Mouse (Mus musculus): ENCODE results near the gene Sec61a2. TPM values are rescaled to one million over a fixed set of nuclear protein-coding genes. Genes with fewer than 3 reads are reported as not detected.

Gene Sec61a2
- polyA plus RNA-seq (2012; rRNA removed): 119 and 123 TPM in 2 replicates

DNA sequence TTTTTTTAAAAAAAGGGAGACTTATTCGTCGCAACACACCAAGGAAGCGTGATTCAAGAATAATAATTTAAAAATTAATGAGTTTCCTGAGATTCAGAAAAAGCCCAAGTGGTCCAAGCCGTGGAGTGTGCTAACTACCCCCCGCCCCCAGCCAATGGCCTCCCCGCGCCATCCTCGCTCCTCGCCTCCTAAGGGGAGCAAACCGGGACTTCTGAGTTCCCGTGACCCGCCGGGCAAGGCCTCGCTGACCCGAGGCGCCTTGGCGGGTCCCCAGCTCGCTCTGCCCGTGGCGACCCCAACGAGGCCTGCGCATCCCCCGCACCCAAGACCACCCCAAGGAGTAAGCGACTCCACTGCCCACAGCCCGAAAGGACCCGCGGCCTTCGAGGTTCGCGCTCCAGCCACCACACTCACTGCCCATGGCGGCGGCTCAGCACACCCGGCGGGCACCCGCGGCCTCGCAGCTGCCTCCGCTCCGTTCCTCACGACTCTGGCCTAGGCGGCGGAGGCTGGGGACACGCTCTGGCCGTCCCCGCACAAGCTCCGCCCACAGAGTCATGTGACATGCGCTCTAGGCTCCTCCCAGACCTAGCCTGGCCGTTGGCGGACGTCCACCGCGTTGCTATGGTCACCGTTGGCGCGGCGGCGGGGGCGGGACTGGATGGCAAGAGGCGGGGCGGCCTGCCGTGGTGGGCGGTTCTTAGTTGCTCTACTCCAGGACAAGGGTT, at the start of gene Sec61a2:
Sec61a2 (minus strand) TSS at position 590 of the 728 bp plus-strand sequence.
- peak; percentile 98 to 100 for DNase-seq
- Histone ChIP-seq H3K27ac (ENCODE audit: insufficient read depth, low read length) (peak within 1 kb of the TSS; percentile 27; the same call in 1 of the 2 replicates), H3K4me1 (ENCODE audit: control insufficient read depth, insufficient read depth, low read length) (peaks cover 5% of the 10 kb centered on the region; the same call in 1 of the 2 replicates), H3K27me3 (ENCODE audit: control insufficient read depth, insufficient read depth, low read length) (no peaks in the 10 kb centered on the region), H3K4me3 (replicated peaks; ENCODE audit: insufficient read depth, low read depth, low read length) (peak within 1 kb of the TSS; percentile 76)
- under 1% methylated on average over 62 of the region's 62 CpGs for WGBS
- peak; percentile 91 for TF ChIP-seq POLR2A (IDR thresholded peaks at IDR 0.05; ENCODE audit: borderline replicate concordance, insufficient read depth, low read length)
- TF ChIP-seq CTCF (IDR thresholded peaks at IDR 0.05; ENCODE audit: borderline replicate concordance, insufficient read depth, low read depth, low read length): no peak

GRCm38 (mm10) chr2:5943071-5943470, 47.8 kb upstream of the Sec61a2 start:
- 62% methylated on average over 4 of the region's 4 CpGs for WGBS
- Histone ChIP-seq H3K27me3 (ENCODE audit: control insufficient read depth, insufficient read depth, low read length) (no peaks in the 10 kb centered on the region), H3K4me1 (ENCODE audit: control insufficient read depth, insufficient read depth, low read length) (no peaks in the 10 kb centered on the region; the same call in 1 of the 2 replicates), H3K27ac (ENCODE audit: insufficient read depth, low read length) (no peak overlapping the region), H3K4me3 (replicated peaks; ENCODE audit: insufficient read depth, low read depth, low read length) (peak overlapping the region; percentile 60)
- no peak for DNase-seq
- TF ChIP-seq CTCF (IDR thresholded peaks at IDR 0.05; ENCODE audit: borderline replicate concordance, insufficient read depth, low read depth, low read length): no peak

- peak; percentile 64 to 65 for DNase-seq
- Histone ChIP-seq H3K4me3 (replicated peaks; ENCODE audit: insufficient read depth, low read depth, low read length) (peak within 1 kb of the TSS; percentile 60), H3K27me3 (ENCODE audit: control insufficient read depth, insufficient read depth, low read length) (no peaks in the 10 kb centered on the region), H3K4me1 (ENCODE audit: control insufficient read depth, insufficient read depth, low read length) (no peaks in the 10 kb centered on the region; the same call in 1 of the 2 replicates), H3K27ac (ENCODE audit: insufficient read depth, low read length) (no peak within 1 kb of the TSS)
- TF ChIP-seq CTCF (IDR thresholded peaks at IDR 0.05; ENCODE audit: borderline replicate concordance, insufficient read depth, low read depth, low read length): no peak
- 2% methylated on average over 36 of the region's 36 CpGs for WGBS
These were observed 47.3 kb upstream of the Sec61a2 start, which contains the start of gene Dhtkd1 for GRCm38 (mm10) chr2:5942416-5943032. TSS of gene Dhtkd1 (minus strand) at chr2:5942792.

DNA sequence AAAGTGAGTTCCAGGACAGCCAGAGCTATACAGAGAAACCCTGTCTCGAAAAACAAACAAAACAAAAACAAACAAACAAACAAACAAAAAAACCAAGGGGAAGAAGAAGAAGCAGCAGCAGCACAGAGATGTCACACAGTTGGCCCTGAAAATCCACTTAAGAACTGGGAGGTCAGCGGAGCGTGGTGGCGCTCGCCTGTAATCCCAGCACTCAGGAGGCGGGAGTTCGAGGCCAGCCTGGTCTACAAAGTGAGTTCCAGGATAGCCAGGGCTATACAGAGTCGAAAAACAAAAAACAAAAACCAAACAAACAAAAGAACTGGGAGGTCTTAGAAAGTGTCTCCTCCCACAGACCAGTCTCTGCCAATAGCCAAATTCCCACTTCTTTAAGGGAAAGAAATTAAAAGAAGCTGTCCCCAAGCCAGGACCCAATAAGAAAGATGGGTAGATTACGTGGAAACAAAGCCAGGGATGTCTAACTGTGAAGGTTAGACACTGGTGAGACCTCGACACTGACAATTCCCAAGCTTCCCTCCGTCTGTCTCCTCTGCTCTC, 46.7 kb upstream of the Sec61a2 start:
- Histone ChIP-seq H3K4me3 (replicated peaks; ENCODE audit: insufficient read depth, low read depth, low read length) (peak overlapping the region; percentile 60), H3K27me3 (ENCODE audit: control insufficient read depth, insufficient read depth, low read length) (no peaks in the 10 kb centered on the region), H3K4me1 (ENCODE audit: control insufficient read depth, insufficient read depth, low read length) (no peaks in the 10 kb centered on the region; the same call in 1 of the 2 replicates), H3K27ac (ENCODE audit: insufficient read depth, low read length) (no peak overlapping the region)
- 64% methylated on average over 11 of the region's 11 CpGs for WGBS
- TF ChIP-seq POLR2A (IDR thresholded peaks at IDR 0.05; ENCODE audit: borderline replicate concordance, insufficient read depth, low read length) (no peak), CTCF (IDR thresholded peaks at IDR 0.05; ENCODE audit: borderline replicate concordance, insufficient read depth, low read depth, low read length) (no peak)
- no peak for DNase-seq

GRCm38 (mm10) chr2:5940936-5941335, 45.7 kb upstream of the Sec61a2 start:
- 92% methylated on average over 9 of the region's 9 CpGs for WGBS
- DNase-seq: no peak
- TF ChIP-seq CTCF (IDR thresholded peaks at IDR 0.05; ENCODE audit: borderline replicate concordance, insufficient read depth, low read depth, low read length) (no peak), POLR2A (IDR thresholded peaks at IDR 0.05; ENCODE audit: borderline replicate concordance, insufficient read depth, low read length) (no peak)
- Histone ChIP-seq H3K4me1 (ENCODE audit: control insufficient read depth, insufficient read depth, low read length) (no peaks in the 10 kb centered on the region; the same call in 1 of the 2 replicates), H3K27me3 (ENCODE audit: control insufficient read depth, insufficient read depth, low read length) (no peaks in the 10 kb centered on the region), H3K4me3 (replicated peaks; ENCODE audit: insufficient read depth, low read depth, low read length) (no peak overlapping the region), H3K27ac (ENCODE audit: insufficient read depth, low read length) (no peak overlapping the region)

DNA sequence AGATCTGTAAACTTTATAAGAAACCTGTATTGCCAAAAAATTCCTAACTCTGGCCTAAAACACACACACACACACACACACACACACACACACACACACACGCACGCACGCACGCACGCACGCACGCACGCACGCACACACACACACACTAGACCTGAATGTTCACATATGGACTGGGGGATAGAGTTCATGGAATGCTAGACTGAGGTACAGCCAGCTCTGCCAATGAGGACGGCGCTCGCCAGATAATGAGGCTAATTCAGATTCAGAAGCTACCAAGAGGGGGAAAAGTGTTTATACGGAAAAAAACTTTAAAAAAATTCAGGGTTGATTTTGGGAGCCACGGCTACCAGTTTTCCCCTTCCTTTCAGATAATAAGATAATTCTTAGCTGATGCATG, 44.7 kb upstream of the Sec61a2 start:
- TF ChIP-seq POLR2A (IDR thresholded peaks at IDR 0.05; ENCODE audit: borderline replicate concordance, insufficient read depth, low read length) (no peak), CTCF (IDR thresholded peaks at IDR 0.05; ENCODE audit: borderline replicate concordance, insufficient read depth, low read depth, low read length) (no peak)
- 84% methylated on average over 14 of the region's 14 CpGs for WGBS
- H3K4me1 ChIP-seq (ENCODE audit: control insufficient read depth, insufficient read depth, low read length): no peaks in the 10 kb centered on the region; the same call in 1 of the 2 replicates
- H3K4me3 ChIP-seq (replicated peaks; ENCODE audit: insufficient read depth, low read depth, low read length): no peak overlapping the region
- no peak for DNase-seq
- no peaks in the 10 kb centered on the region for H3K27me3 ChIP-seq (ENCODE audit: control insufficient read depth, insufficient read depth, low read length)
- H3K27ac ChIP-seq (ENCODE audit: insufficient read depth, low read length): no peak overlapping the region

DNA sequence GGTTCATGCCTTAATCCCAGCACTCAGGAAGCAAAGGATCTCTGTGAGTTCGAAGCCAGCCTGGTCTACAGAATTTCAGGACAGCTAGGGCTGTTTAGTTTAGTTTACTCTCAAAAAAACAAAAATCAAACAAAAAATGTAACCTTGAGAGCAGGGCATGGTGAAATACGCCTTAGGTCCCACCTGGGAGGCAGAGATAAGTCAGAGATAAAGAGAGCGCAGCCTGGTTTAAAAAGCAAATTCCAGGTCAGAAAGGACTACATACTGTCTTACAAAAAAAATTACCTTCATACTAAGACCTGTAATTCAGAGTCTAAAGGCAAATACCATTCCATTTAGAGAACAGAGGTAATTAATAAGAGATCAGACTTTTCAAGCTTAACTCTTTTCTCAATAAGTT, 44.1 kb upstream of the Sec61a2 start:
- TF ChIP-seq POLR2A (IDR thresholded peaks at IDR 0.05; ENCODE audit: borderline replicate concordance, insufficient read depth, low read length) (no peak), CTCF (IDR thresholded peaks at IDR 0.05; ENCODE audit: borderline replicate concordance, insufficient read depth, low read depth, low read length) (no peak)
- no peak for DNase-seq
- Histone ChIP-seq H3K4me1 (ENCODE audit: control insufficient read depth, insufficient read depth, low read length) (no peaks in the 10 kb centered on the region; the same call in 1 of the 2 replicates), H3K27ac (ENCODE audit: insufficient read depth, low read length) (no peak overlapping the region), H3K27me3 (ENCODE audit: control insufficient read depth, insufficient read depth, low read length) (no peaks in the 10 kb centered on the region), H3K4me3 (replicated peaks; ENCODE audit: insufficient read depth, low read depth, low read length) (no peak overlapping the region)
- over 99% methylated on average over 3 of the region's 3 CpGs for WGBS
